Mouse (Mus musculus) embryonic fibroblast, embryonic 13.5 days (primary cell): ENCODE measurements at regions not wholly inside any gene's neighbourhood (a gene's known extent, or its start where the extent isn't known, plus 50 kb on each side); places are given as distances from the start of the nearest gene placed in this dataset.

Experiments
- H3K27ac ChIP-seq: 2 replicates; pipeline ENCODE4 v1.5.1; 2012; ENCODE audit warnings: low read length, control low read depth, inconsistent platforms; ENCODE audit not compliant: insufficient read depth
- H3K4me1 ChIP-seq: 2 replicates; pipeline ENCODE4 v1.6.1; 2011; ENCODE audit warnings: low read length; ENCODE audit not compliant: control insufficient read depth, insufficient read depth
- H3K4me3 ChIP-seq: 2 replicates; pipeline ENCODE4 v1.5.1; 2011; ENCODE audit warnings: mild to moderate bottlenecking, control low read depth, low read length; ENCODE audit not compliant: insufficient read depth
- CTCF ChIP-seq: IDR thresholded peaks from 2 replicates; pipeline ENCODE4 v1.5.1; 2011; ENCODE audit warnings: mild to moderate bottlenecking, control low read depth, low read length, moderate library complexity, borderline replicate concordance; ENCODE audit not compliant: insufficient read depth
- POLR2A ChIP-seq: IDR thresholded peaks from 2 replicates; pipeline ENCODE4 v1.6.1; 2011; ENCODE audit warnings: low read depth, mild to moderate bottlenecking, control low read depth, low read length, moderate library complexity

DNA sequence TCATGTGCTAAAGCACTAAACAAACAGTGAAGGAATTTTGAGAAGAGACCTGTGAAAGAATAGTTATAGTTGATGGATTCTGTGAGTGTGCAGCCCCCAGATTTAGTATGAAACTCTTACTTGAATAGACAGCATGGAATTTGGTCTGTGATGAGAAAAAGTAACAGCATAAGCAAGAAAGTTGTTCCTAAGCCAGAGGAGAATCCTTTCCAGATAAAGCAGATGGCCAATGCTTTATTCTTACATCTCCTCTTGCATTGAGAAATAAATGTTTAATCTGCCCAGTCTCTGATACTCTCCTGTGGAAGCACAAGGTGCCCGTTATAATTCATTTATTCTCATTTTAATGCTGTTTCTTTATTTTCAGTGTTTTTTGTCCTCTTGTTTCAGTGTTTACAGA lies 263.5 kb downstream of the Tecrl start:
- no peak for TF ChIP-seq POLR2A
- TF ChIP-seq CTCF, result no peak
- H3K27ac ChIP-seq, result no peak overlapping the region
- H3K4me1 ChIP-seq, result no peaks in the 10 kb centered on the region; the same call in 1 of the 2 replicates
- no peak overlapping the region for H3K4me3 ChIP-seq

GRCm38 (mm10) chr5:83054819-83055218 lies 300.2 kb downstream of the Tecrl start:
- no peak for TF ChIP-seq CTCF
- no peak for TF ChIP-seq POLR2A
- no peak overlapping the region for H3K4me3 ChIP-seq
- no peaks in the 10 kb centered on the region; the same call in 1 of the 2 replicates for H3K4me1 ChIP-seq
- peak overlapping the region; percentile 82 for H3K27ac ChIP-seq

GRCm38 (mm10) chr5:83047214-83047613 lies 307.8 kb downstream of the Tecrl start:
- Histone ChIP-seq H3K4me3 (no peak overlapping the region), H3K4me1 (no peaks in the 10 kb centered on the region), H3K27ac (no peak overlapping the region)
- TF ChIP-seq CTCF, result no peak
- TF ChIP-seq POLR2A, result no peak

DNA sequence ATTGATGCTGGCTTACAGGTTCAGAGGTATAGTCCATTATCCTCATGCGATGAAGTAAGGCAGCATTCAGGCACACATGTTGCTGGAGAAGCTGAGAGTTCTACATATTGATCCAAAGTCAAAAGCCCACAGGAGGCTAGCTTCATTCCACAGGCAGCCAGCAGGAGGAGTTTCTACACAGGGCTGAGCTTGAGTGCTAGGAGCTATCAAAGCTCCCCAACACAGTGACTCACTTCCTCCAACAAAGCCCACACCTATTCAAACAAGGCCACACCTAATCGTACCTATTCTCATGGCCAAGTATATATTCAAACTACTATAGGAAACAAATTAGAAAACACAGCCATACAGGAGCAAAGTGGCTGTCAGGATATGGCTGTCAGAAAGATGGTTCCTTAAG lies 325.3 kb downstream of the Tecrl start:
- Histone ChIP-seq H3K27ac (no peak overlapping the region), H3K4me1 (no peaks in the 10 kb centered on the region), H3K4me3 (no peak overlapping the region)
- no peak for TF ChIP-seq POLR2A
- no peak for TF ChIP-seq CTCF

DNA sequence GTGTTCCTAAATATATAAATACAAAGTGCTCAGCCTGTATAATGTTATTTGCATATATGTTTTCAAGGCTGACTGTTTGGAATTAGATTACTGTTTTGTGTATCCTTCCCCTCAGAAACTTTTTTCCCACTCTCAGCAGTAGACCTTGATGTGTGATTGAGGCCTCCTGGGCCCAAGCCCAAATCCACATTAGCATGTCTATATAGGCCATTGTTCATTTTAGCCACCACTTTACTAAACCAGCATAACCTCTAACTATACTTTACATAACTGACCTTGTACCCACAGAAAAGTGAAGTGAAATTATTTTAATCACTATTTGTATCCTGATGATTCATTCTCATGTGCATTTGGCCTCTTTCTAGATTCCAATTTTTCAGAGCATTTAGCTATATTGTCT lies 349.0 kb downstream of the Tecrl start:
- Histone ChIP-seq H3K4me1 (no peaks in the 10 kb centered on the region), H3K4me3 (no peak overlapping the region), H3K27ac (no peak overlapping the region)
- TF ChIP-seq POLR2A (no peak), CTCF (no peak)

GRCm38 (mm10) chr5:82989056-82989455 lies 365.9 kb downstream of the Tecrl start:
- TF ChIP-seq POLR2A (no peak), CTCF (no peak)
- H3K4me3 ChIP-seq, result no peak overlapping the region
- H3K27ac ChIP-seq, result no peak overlapping the region
- H3K4me1 ChIP-seq, result no peaks in the 10 kb centered on the region

GRCm38 (mm10) chr5:82969315-82969714 lies 385.7 kb downstream of the Tecrl start:
- H3K4me3 ChIP-seq, result no peak overlapping the region
- TF ChIP-seq POLR2A (no peak), CTCF (no peak)
- H3K4me1 ChIP-seq, result no peaks in the 10 kb centered on the region
- H3K27ac ChIP-seq, result no peak overlapping the region

DNA sequence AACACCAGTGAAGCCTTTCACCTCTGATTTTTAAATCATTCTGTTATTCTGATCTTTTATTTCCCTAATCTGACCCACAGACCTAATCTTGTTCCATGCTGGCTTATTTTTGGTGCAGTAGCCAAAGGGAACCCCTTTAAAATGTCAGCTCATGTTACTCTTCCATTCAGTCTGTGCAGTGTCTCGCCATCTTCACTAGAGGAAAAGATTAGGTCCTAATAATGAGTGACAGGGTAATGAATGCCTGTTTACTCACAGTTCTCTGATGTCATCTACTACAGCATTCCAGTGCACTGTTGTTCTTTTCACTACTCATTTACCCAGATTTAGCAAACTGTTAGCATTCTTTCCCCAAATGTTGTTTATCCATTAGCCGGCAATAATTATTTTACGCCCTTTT lies 388.2 kb downstream of the Tecrl start:
- H3K4me3 ChIP-seq, result no peak overlapping the region
- no peaks in the 10 kb centered on the region for H3K4me1 ChIP-seq
- no peak overlapping the region for H3K27ac ChIP-seq
- TF ChIP-seq POLR2A (no peak), CTCF (no peak)

DNA sequence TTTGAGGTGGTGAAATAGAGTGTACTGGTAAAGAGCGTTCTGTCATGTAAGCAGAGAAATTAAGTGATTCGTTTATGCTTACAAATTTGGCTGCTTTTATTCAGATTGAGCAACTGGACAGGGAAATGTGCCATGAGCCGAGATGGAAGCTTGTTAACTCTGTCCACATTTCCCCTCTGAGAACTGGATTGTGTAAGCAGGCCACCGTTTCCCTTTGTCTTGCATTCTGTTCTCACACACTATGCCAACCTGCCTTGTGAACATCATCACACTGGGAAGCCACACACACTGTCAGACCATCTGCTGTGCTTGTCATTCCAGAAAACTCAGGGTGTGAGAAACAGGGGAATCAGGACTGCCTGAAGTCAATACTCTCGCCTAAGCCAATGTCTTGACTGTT lies 388.8 kb downstream of the Tecrl start:
- no peak for TF ChIP-seq POLR2A
- TF ChIP-seq CTCF, result no peak
- no peak overlapping the region for H3K27ac ChIP-seq
- H3K4me3 ChIP-seq, result no peak overlapping the region

GRCm38 (mm10) chr5:82964513-82964912 lies 390.5 kb downstream of the Tecrl start:
- no peaks in the 10 kb centered on the region for H3K4me1 ChIP-seq
- H3K27ac ChIP-seq, result no peak overlapping the region
- H3K4me3 ChIP-seq, result no peak overlapping the region
- TF ChIP-seq CTCF, result no peak
- no peak for TF ChIP-seq POLR2A

More for the DNA sequence above, 388.8 kb downstream of the Tecrl start:
- H3K4me1 ChIP-seq, result no peaks in the 10 kb centered on the region

GRCm38 (mm10) chr5:82956012-82956411 lies 399.0 kb downstream of the Tecrl start:
- no peak overlapping the region for H3K27ac ChIP-seq
- no peak overlapping the region for H3K4me3 ChIP-seq
- no peak for TF ChIP-seq CTCF
- TF ChIP-seq POLR2A, result no peak
- H3K4me1 ChIP-seq, result no peaks in the 10 kb centered on the region
